In the genomic region with DNA sequence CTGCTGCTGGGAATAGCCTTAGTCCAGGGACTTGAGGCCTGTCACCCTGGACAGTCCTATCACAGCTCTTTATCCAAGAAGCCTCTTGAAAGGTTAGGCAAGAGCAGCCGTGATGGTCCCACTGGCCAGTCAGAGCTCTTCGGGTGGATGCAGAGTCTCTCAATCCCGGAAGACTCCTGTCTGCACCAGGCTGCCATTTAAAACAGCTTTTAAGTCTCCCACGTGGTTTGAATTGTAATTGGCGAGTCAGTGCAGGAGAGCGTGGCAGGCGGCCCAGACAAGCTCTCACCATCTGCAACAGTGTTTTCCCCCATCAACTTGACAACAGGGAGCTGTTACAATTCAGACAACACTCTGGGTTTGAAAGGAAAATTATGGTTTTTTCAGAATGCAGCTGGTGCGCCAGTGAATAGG, we compare ENCODE assay signal across 9 mouse cellular contexts. TPM values are rescaled to one million over a fixed set of nuclear protein-coding genes. Genes with fewer than 3 reads are reported as not detected.
DNase-seq lines count a peak whose midpoint lies in the region; ATAC-seq and TF ChIP-seq lines count a peak whose summit lies in the region.
"Had no signal": no experiment of that assay in that cellular context is flagged by ENCODE, and none has a peak within 500 bp of the region (broad histone marks: within the 10 kb centered on the region; RNA-seq: fewer than 3 reads in every experiment).

No protein-coding gene starts in this region.

- ATAC-seq in limb, embryonic 11.5 days (ENCODE audit: insufficient number of reproducible peaks, low FRiP score, low TSS enrichment, low read depth), result peak; percentile 18; the same call in 1 of the 2 replicates
- peak; percentile 87 for ATAC-seq in forebrain, embryonic 12.5 days (ENCODE audit: low FRiP score)
- ATAC-seq in heart, embryonic 16.5 days (replicated peaks; ENCODE audit: extremely low read depth, insufficient read depth, low FRiP score), result peak; percentile 74
- peak; percentile 73 for ATAC-seq in lung, postnatal 0 days

- no peaks in the 10 kb centered on the region for H3K9me3 ChIP-seq in limb, embryonic 11.5 days (ENCODE audit: control insufficient read depth, low read length)
- no peaks in the 10 kb centered on the region for H3K9me3 ChIP-seq in limb, embryonic 10.5 days (replicated peaks)
- no peaks in the 10 kb centered on the region for H3K9me3 ChIP-seq in forebrain, embryonic 12.5 days
- H3K9me3 ChIP-seq in heart, embryonic 16.5 days (replicated peaks; ENCODE audit: control insufficient read depth, low read length), result no peaks in the 10 kb centered on the region
- no peaks in the 10 kb centered on the region for H3K9me3 ChIP-seq in lung, postnatal 0 days (ENCODE audit: low read length)

- H3K27ac ChIP-seq in limb, embryonic 11.5 days (replicated peaks; ENCODE audit: low read depth, low read length), result no peak overlapping the region
- H3K27ac ChIP-seq in limb, embryonic 10.5 days, result no peak overlapping the region
- peak overlapping the region; percentile 84 for H3K27ac ChIP-seq in forebrain, embryonic 12.5 days
- peak overlapping the region; percentile 41 for H3K27ac ChIP-seq in heart, embryonic 16.5 days (ENCODE audit: low read length)
- peak overlapping the region; percentile 81 for H3K27ac ChIP-seq in layer of hippocampus, adult 2 months
- H3K27ac ChIP-seq in lung, postnatal 0 days (ENCODE audit: low read length), result no peak overlapping the region

- no peak overlapping the region for H3K4me2 ChIP-seq in limb, embryonic 11.5 days (ENCODE audit: low read depth, severe bottlenecking)
- H3K4me2 ChIP-seq in forebrain, embryonic 12.5 days, result peak overlapping the region; percentile 21; the same call in 1 of the 2 replicates
- 0 out of 2 replicates have a peak overlapping the region, but pooled peaks have one; percentile 19 for H3K4me2 ChIP-seq in heart, embryonic 16.5 days (ENCODE audit: low read depth, low read length)
- no peak overlapping the region for H3K4me2 ChIP-seq in lung, postnatal 0 days (replicated peaks; ENCODE audit: low read depth, low read length)

- peaks cover 7% of the 10 kb centered on the region; the same call in 1 of the 2 replicates for H3K4me1 ChIP-seq in limb, embryonic 11.5 days (ENCODE audit: control insufficient read depth, insufficient read depth, low read length)
- peaks cover 12% of the 10 kb centered on the region for H3K4me1 ChIP-seq in limb, embryonic 10.5 days
- H3K4me1 ChIP-seq in forebrain, embryonic 12.5 days, result peaks cover 31% of the 10 kb centered on the region
- H3K4me1 ChIP-seq in heart, embryonic 16.5 days (ENCODE audit: control insufficient read depth, insufficient read depth, low read length), result peaks cover 26% of the 10 kb centered on the region
- H3K4me1 ChIP-seq in lung, postnatal 0 days (ENCODE audit: insufficient read depth, low read depth, low read length), result peaks cover 14% of the 10 kb centered on the region; the same call in 1 of the 2 replicates

- TF ChIP-seq CTCF in layer of hippocampus, adult 2 months (conservative IDR thresholded peaks at IDR 0.05), result no peak
- no peak for TF ChIP-seq CTCF in lung, postnatal 0 days (IDR thresholded peaks at IDR 0.05)

- 39% methylated on average over 8 of the region's 8 CpGs for WGBS in limb, embryonic 11.5 days
- 51% methylated on average over 8 of the region's 8 CpGs for WGBS in limb, embryonic 10.5 days
- 27% methylated on average over 8 of the region's 8 CpGs for WGBS in forebrain, embryonic 12.5 days
- 20% methylated on average over 8 of the region's 8 CpGs for WGBS in heart, embryonic 16.5 days
- 41% methylated on average over 8 of the region's 8 CpGs for WGBS in lung, postnatal 0 days

- H3K4me3 ChIP-seq in limb, embryonic 11.5 days (ENCODE audit: low read depth, low read length), result no peak overlapping the region
- H3K4me3 ChIP-seq in limb, embryonic 10.5 days, result no peak overlapping the region
- H3K4me3 ChIP-seq in forebrain, embryonic 12.5 days (replicated peaks), result no peak overlapping the region
- H3K4me3 ChIP-seq in heart, embryonic 16.5 days (ENCODE audit: low read length), result no peak overlapping the region
- H3K4me3 ChIP-seq in layer of hippocampus, adult 2 months, result peak overlapping the region; percentile 40
- H3K4me3 ChIP-seq in lung, postnatal 0 days (ENCODE audit: low read depth, low read length), result no peak overlapping the region
- H3K4me3 ChIP-seq: erythroblast, embryonic 14.5 days had no signal

- H3K36me3 ChIP-seq in limb, embryonic 11.5 days (ENCODE audit: control insufficient read depth, insufficient read depth, low read length), result no peaks in the 10 kb centered on the region
- no peaks in the 10 kb centered on the region for H3K36me3 ChIP-seq in limb, embryonic 10.5 days
- H3K36me3 ChIP-seq in forebrain, embryonic 12.5 days (replicated peaks), result no peaks in the 10 kb centered on the region
- H3K36me3 ChIP-seq in heart, embryonic 16.5 days (ENCODE audit: control insufficient read depth, insufficient read depth), result no peaks in the 10 kb centered on the region
- no peaks in the 10 kb centered on the region for H3K36me3 ChIP-seq in lung, postnatal 0 days (ENCODE audit: insufficient read depth, low read length)

- no peak for DNase-seq in limb, embryonic 11.5 days (ENCODE audit: low spot score)
- no peak for DNase-seq in limb, embryonic 10.5 days (ENCODE audit: low spot score)
- DNase-seq in layer of hippocampus, adult 2 months (ENCODE audit: low spot score in 2 of 2), result peak; percentile 86 to 95
- DNase-seq in lung, postnatal 0 days (ENCODE audit: low spot score), result peak; percentile 91
- peak; percentile 84 for DNase-seq in right cerebral cortex, postnatal 36 days (ENCODE audit: low spot score in 2 of 2)
- no peak for DNase-seq in liver

- TF ChIP-seq EP300 in lung, postnatal 0 days (IDR thresholded peaks at IDR 0.05), result peak; percentile 48

- no peak overlapping the region for H3K9ac ChIP-seq in limb, embryonic 11.5 days (ENCODE audit: low read length)
- H3K9ac ChIP-seq in forebrain, embryonic 12.5 days, result no peak overlapping the region
- H3K9ac ChIP-seq in heart, embryonic 16.5 days (ENCODE audit: low read length), result no peak overlapping the region
- no peak overlapping the region for H3K9ac ChIP-seq in lung, postnatal 0 days (replicated peaks; ENCODE audit: low read depth)

- H3K27me3 ChIP-seq in limb, embryonic 11.5 days (ENCODE audit: control insufficient read depth, insufficient read depth, low read length), result no peaks in the 10 kb centered on the region
- no peaks in the 10 kb centered on the region for H3K27me3 ChIP-seq in limb, embryonic 10.5 days (ENCODE audit: low read depth, poor library complexity, severe bottlenecking)
- no peaks in the 10 kb centered on the region for H3K27me3 ChIP-seq in forebrain, embryonic 12.5 days
- H3K27me3 ChIP-seq in heart, embryonic 16.5 days (ENCODE audit: control insufficient read depth, insufficient read depth, low read length), result no peaks in the 10 kb centered on the region
- H3K27me3 ChIP-seq in lung, postnatal 0 days (replicated peaks; ENCODE audit: insufficient read depth, low read length), result no peaks in the 10 kb centered on the region

RNA-seq across cellular contexts. Expression of a gene that starts 31.7 kb away (rescaled TPM):
- polyA plus RNA-seq in limb, embryonic 11.5 days (2014; fragmentation: Nextera tagmentation; extraction: Ambion mirVana), result 0.67 and 1.2 TPM in 2 replicates
- polyA plus RNA-seq in limb, embryonic 10.5 days (2016; fragmentation: Nextera tagmentation; extraction: Ambion mirVana), result 0.46 and 0.86 TPM in 2 replicates
- 8.5 and 11.2 TPM in 2 replicates for polyA plus RNA-seq in forebrain, embryonic 12.5 days (2016; fragmentation: Nextera tagmentation; extraction: Ambion mirVana)
- polyA plus RNA-seq in heart, embryonic 16.5 days (2015; fragmentation: Nextera tagmentation; extraction: Ambion mirVana), result 4.5 and 4.6 TPM in 2 replicates
- 10 to 100 TPM; 13.3 to 14.1 TPM for total RNA-seq in layer of hippocampus, adult 2 months (2021)
- 0.30 and 0.31 TPM in 2 replicates for polyA plus RNA-seq in lung, postnatal 0 days (2015; fragmentation: Nextera tagmentation; extraction: Ambion mirVana)
- polyA plus RNA-seq: erythroblast, embryonic 14.5 days had no signal

RNA-seq across cellular contexts. Expression of a gene that starts 38.1 kb away (rescaled TPM):
- polyA plus RNA-seq in limb, embryonic 11.5 days (2014; fragmentation: Nextera tagmentation; extraction: Ambion mirVana), result 0.34 and 0.36 TPM in 2 replicates
- 0.20 TPM in 1 of 2 replicates, not detected in the other for polyA plus RNA-seq in limb, embryonic 10.5 days (2016; fragmentation: Nextera tagmentation; extraction: Ambion mirVana)
- polyA plus RNA-seq in forebrain, embryonic 12.5 days (2016; fragmentation: Nextera tagmentation; extraction: Ambion mirVana), result 0.31 TPM in 1 of 2 replicates, not detected in the other
- polyA plus RNA-seq in heart, embryonic 16.5 days (2015; fragmentation: Nextera tagmentation; extraction: Ambion mirVana), result 0.28 and 0.42 TPM in 2 replicates
- under 1 TPM; 0.39 to 0.41 TPM for total RNA-seq in layer of hippocampus, adult 2 months (2021)
- 2.9 and 3.3 TPM in 2 replicates for polyA plus RNA-seq in lung, postnatal 0 days (2015; fragmentation: Nextera tagmentation; extraction: Ambion mirVana)
- polyA plus RNA-seq: erythroblast, embryonic 14.5 days had no signal

RNA-seq across cellular contexts. Expression of a gene that starts 38.5 kb away (rescaled TPM):
- 35.7 and 38.7 TPM in 2 replicates for polyA plus RNA-seq in limb, embryonic 11.5 days (2014; fragmentation: Nextera tagmentation; extraction: Ambion mirVana)
- 37.1 and 41.4 TPM in 2 replicates for polyA plus RNA-seq in limb, embryonic 10.5 days (2016; fragmentation: Nextera tagmentation; extraction: Ambion mirVana)
- 19.5 and 21.0 TPM in 2 replicates for polyA plus RNA-seq in forebrain, embryonic 12.5 days (2016; fragmentation: Nextera tagmentation; extraction: Ambion mirVana)
- 30.3 and 32.6 TPM in 2 replicates for polyA plus RNA-seq in heart, embryonic 16.5 days (2015; fragmentation: Nextera tagmentation; extraction: Ambion mirVana)
- 1 to 10 TPM; 7.0 to 7.2 TPM for total RNA-seq in layer of hippocampus, adult 2 months (2021)
- polyA plus RNA-seq in lung, postnatal 0 days (2015; fragmentation: Nextera tagmentation; extraction: Ambion mirVana), result 28.4 and 30.5 TPM in 2 replicates

RNA-seq across cellular contexts. Expression of a gene that starts 45.4 kb away (rescaled TPM):
- polyA plus RNA-seq in limb, embryonic 11.5 days (2014; fragmentation: Nextera tagmentation; extraction: Ambion mirVana), result 5.5 and 7.3 TPM in 2 replicates
- 4.7 and 7.0 TPM in 2 replicates for polyA plus RNA-seq in limb, embryonic 10.5 days (2016; fragmentation: Nextera tagmentation; extraction: Ambion mirVana)
- polyA plus RNA-seq in forebrain, embryonic 12.5 days (2016; fragmentation: Nextera tagmentation; extraction: Ambion mirVana), result 11.8 and 13.4 TPM in 2 replicates
- polyA plus RNA-seq in heart, embryonic 16.5 days (2015; fragmentation: Nextera tagmentation; extraction: Ambion mirVana), result 3.8 and 4.0 TPM in 2 replicates
- total RNA-seq in layer of hippocampus, adult 2 months (2021), result 10 to 100 TPM; 24.8 to 25.8 TPM
- polyA plus RNA-seq in lung, postnatal 0 days (2015; fragmentation: Nextera tagmentation; extraction: Ambion mirVana), result 7.3 and 7.8 TPM in 2 replicates
- polyA plus RNA-seq: erythroblast, embryonic 14.5 days had no signal

Comparison
In these comparisons a context has a peak if more than half of its experiments do, and no peak if none do; other contexts are left out.
1. ATAC-seq: peak in every context shown above with its lines; median percentile 87 in forebrain, embryonic 12.5 days; 74 in heart, embryonic 16.5 days; 73 in lung, postnatal 0 days; 18 in limb, embryonic 11.5 days.
2. DNase-seq: peak in layer of hippocampus, adult 2 months (2 of 2), lung, postnatal 0 days (single experiment) and right cerebral cortex, postnatal 36 days (2 of 2); none in limb, embryonic 11.5 days (single experiment), limb, embryonic 10.5 days (single experiment) and liver (single experiment).
3. H3K27ac ChIP-seq: peak in forebrain, embryonic 12.5 days (single experiment), heart, embryonic 16.5 days (single experiment) and layer of hippocampus, adult 2 months (single experiment); none in limb, embryonic 11.5 days (single experiment), limb, embryonic 10.5 days (single experiment) and lung, postnatal 0 days (single experiment).
4. H3K4me2 ChIP-seq: peak in forebrain, embryonic 12.5 days (single experiment) and heart, embryonic 16.5 days (single experiment); none in limb, embryonic 11.5 days (single experiment) and lung, postnatal 0 days (single experiment).